Mouse (Mus musculus): ENCODE results near the gene Tmem234. TPM values are rescaled to one million over a fixed set of nuclear protein-coding genes. Genes with fewer than 3 reads are reported as not detected.

Gene Tmem234
- polyA plus RNA-seq, 1 experiment, result 140 TPM

- TF ChIP-seq CTCF (IDR thresholded peaks at IDR 0.05; ENCODE audit: low read depth, low read length) (no peak), POLR2A (IDR thresholded peaks at IDR 0.05; ENCODE audit: borderline replicate concordance, low read depth, low read length) (no peak)
- Histone ChIP-seq H3K27ac (ENCODE audit: insufficient read depth, low read depth, low read length) (peak overlapping the region; percentile 46), H3K4me3 (ENCODE audit: insufficient read depth, low read length) (no peak overlapping the region), H3K4me1 (ENCODE audit: control insufficient read depth, insufficient read depth, low read length) (peaks cover 36% of the 10 kb centered on the region)
These were observed 22.8 kb upstream of the Tmem234 start for GRCm38 (mm10) chr4:129577688-129578087.

GRCm38 (mm10) chr4:129578466-129578865 is 22.0 kb upstream of the Tmem234 start, which contains the start of gene Fam167b:
Fam167b (minus strand) TSS chr4:129578549.
- Histone ChIP-seq H3K27ac (ENCODE audit: insufficient read depth, low read depth, low read length) (peak within 1 kb of the TSS; percentile 46), H3K4me1 (ENCODE audit: control insufficient read depth, insufficient read depth, low read length) (peaks cover 36% of the 10 kb centered on the region), H3K4me3 (ENCODE audit: insufficient read depth, low read length) (no peak within 1 kb of the TSS)
- TF ChIP-seq POLR2A (IDR thresholded peaks at IDR 0.05; ENCODE audit: borderline replicate concordance, low read depth, low read length) (no peak), CTCF (IDR thresholded peaks at IDR 0.05; ENCODE audit: low read depth, low read length) (no peak)

GRCm38 (mm10) chr4:129580347-129580746 is 20.1 kb upstream of the Tmem234 start:
- no peak overlapping the region for H3K4me3 ChIP-seq (ENCODE audit: insufficient read depth, low read length)
- H3K4me1 ChIP-seq (ENCODE audit: control insufficient read depth, insufficient read depth, low read length), result peaks cover 36% of the 10 kb centered on the region
- TF ChIP-seq CTCF (IDR thresholded peaks at IDR 0.05; ENCODE audit: low read depth, low read length), result no peak
- no peak for TF ChIP-seq POLR2A (IDR thresholded peaks at IDR 0.05; ENCODE audit: borderline replicate concordance, low read depth, low read length)
- no peak overlapping the region for H3K27ac ChIP-seq (ENCODE audit: insufficient read depth, low read depth, low read length)

- Histone ChIP-seq H3K27ac (ENCODE audit: insufficient read depth, low read depth, low read length) (no peak overlapping the region), H3K4me1 (ENCODE audit: control insufficient read depth, insufficient read depth, low read length) (peaks cover 29% of the 10 kb centered on the region), H3K4me3 (ENCODE audit: insufficient read depth, low read length) (no peak overlapping the region)
- TF ChIP-seq CTCF (IDR thresholded peaks at IDR 0.05; ENCODE audit: low read depth, low read length) (no peak), POLR2A (IDR thresholded peaks at IDR 0.05; ENCODE audit: borderline replicate concordance, low read depth, low read length) (no peak)
These were observed 18.2 kb upstream of the Tmem234 start for GRCm38 (mm10) chr4:129582251-129582650.

- Histone ChIP-seq H3K4me1 (ENCODE audit: control insufficient read depth, insufficient read depth, low read length) (peaks cover 15% of the 10 kb centered on the region), H3K27ac (ENCODE audit: insufficient read depth, low read depth, low read length) (peak overlapping the region; percentile 58), H3K4me3 (ENCODE audit: insufficient read depth, low read length) (peak overlapping the region; percentile 70; the same call in 1 of the 2 replicates)
- no peak for TF ChIP-seq CTCF (IDR thresholded peaks at IDR 0.05; ENCODE audit: low read depth, low read length)
These were observed 16.1 kb upstream of the Tmem234 start for GRCm38 (mm10) chr4:129584370-129584769.

- peak overlapping the region; percentile 70 for H3K4me3 ChIP-seq (ENCODE audit: insufficient read depth, low read length)
- H3K4me1 ChIP-seq (ENCODE audit: control insufficient read depth, insufficient read depth, low read length), result peaks cover 10% of the 10 kb centered on the region
- TF ChIP-seq POLR2A (IDR thresholded peaks at IDR 0.05; ENCODE audit: borderline replicate concordance, low read depth, low read length) (no peak), CTCF (IDR thresholded peaks at IDR 0.05; ENCODE audit: low read depth, low read length) (peak; percentile 85)
- H3K27ac ChIP-seq (ENCODE audit: insufficient read depth, low read depth, low read length), result peak overlapping the region; percentile 58
These were observed 15.4 kb upstream of the Tmem234 start for GRCm38 (mm10) chr4:129584884-129585608.

- Histone ChIP-seq H3K4me3 (ENCODE audit: insufficient read depth, low read length) (no peak overlapping the region), H3K4me1 (ENCODE audit: control insufficient read depth, insufficient read depth, low read length) (peaks cover 6% of the 10 kb centered on the region), H3K27ac (ENCODE audit: insufficient read depth, low read depth, low read length) (no peak overlapping the region)
- TF ChIP-seq CTCF (IDR thresholded peaks at IDR 0.05; ENCODE audit: low read depth, low read length) (no peak), POLR2A (IDR thresholded peaks at IDR 0.05; ENCODE audit: borderline replicate concordance, low read depth, low read length) (no peak)
These were observed 14.7 kb upstream of the Tmem234 start for GRCm38 (mm10) chr4:129585773-129586172.

GRCm38 (mm10) chr4:129586943-129587342 is 13.5 kb upstream of the Tmem234 start:
- no peak overlapping the region for H3K4me3 ChIP-seq (ENCODE audit: insufficient read depth, low read length)
- TF ChIP-seq POLR2A (IDR thresholded peaks at IDR 0.05; ENCODE audit: borderline replicate concordance, low read depth, low read length) (no peak), CTCF (IDR thresholded peaks at IDR 0.05; ENCODE audit: low read depth, low read length) (no peak)
- peaks cover 6% of the 10 kb centered on the region for H3K4me1 ChIP-seq (ENCODE audit: control insufficient read depth, insufficient read depth, low read length)
- H3K27ac ChIP-seq (ENCODE audit: insufficient read depth, low read depth, low read length), result no peak overlapping the region

- no peak overlapping the region for H3K4me3 ChIP-seq (ENCODE audit: insufficient read depth, low read length)
- H3K27ac ChIP-seq (ENCODE audit: insufficient read depth, low read depth, low read length), result no peak overlapping the region
- peaks cover 6% of the 10 kb centered on the region for H3K4me1 ChIP-seq (ENCODE audit: control insufficient read depth, insufficient read depth, low read length)
- no peak for TF ChIP-seq POLR2A (IDR thresholded peaks at IDR 0.05; ENCODE audit: borderline replicate concordance, low read depth, low read length)
- TF ChIP-seq CTCF (IDR thresholded peaks at IDR 0.05; ENCODE audit: low read depth, low read length), result no peak
These were observed 11.6 kb upstream of the Tmem234 start for GRCm38 (mm10) chr4:129588865-129589264.

GRCm38 (mm10) chr4:129608426-129609025 is 8.1 kb downstream of the Tmem234 start:
- no peak overlapping the region for H3K27ac ChIP-seq (ENCODE audit: insufficient read depth, low read depth, low read length)

More at GRCm38 (mm10) chr4:129608426-129609025, 8.1 kb downstream of the Tmem234 start:
- Histone ChIP-seq H3K4me1 (ENCODE audit: control insufficient read depth, insufficient read depth, low read length) (peaks cover 2% of the 10 kb centered on the region; the same call in 1 of the 2 replicates), H3K4me3 (ENCODE audit: insufficient read depth, low read length) (no peak overlapping the region)
- peak; percentile 68 for TF ChIP-seq CTCF (IDR thresholded peaks at IDR 0.05; ENCODE audit: low read depth, low read length)
- no peak for TF ChIP-seq POLR2A (IDR thresholded peaks at IDR 0.05; ENCODE audit: borderline replicate concordance, low read depth, low read length)
